Mouse (Mus musculus): ENCODE results near the gene Inpp5a.

GRCm38 (mm10) chr7:139450186-139450998 lies 61.5 kb downstream of the Inpp5a start:
- no peak for TF ChIP-seq CTCF (IDR thresholded peaks at IDR 0.05; ENCODE audit: borderline replicate concordance, extremely low read depth, insufficient read depth, insufficient read length)
- TF ChIP-seq POLR2A (IDR thresholded peaks at IDR 0.05; ENCODE audit: borderline replicate concordance, extremely low read depth, insufficient read depth, insufficient read length, poor library complexity, severe bottlenecking), result no peak

Measured in brain, embryonic 14.5 days (tissue).